Mouse (Mus musculus) left cerebral cortex, adult 11 months (tissue): ENCODE measurements at regions not wholly inside any gene's neighbourhood (a gene's known extent, or its start where the extent isn't known, plus 50 kb on each side); places are given as distances from the start of the nearest gene placed in this dataset.

Experiments
- DNase-seq: peaks from one replicate; pipeline ENCODE4 v3.0.0; 2022; ENCODE audit warnings: low spot score

DNA sequence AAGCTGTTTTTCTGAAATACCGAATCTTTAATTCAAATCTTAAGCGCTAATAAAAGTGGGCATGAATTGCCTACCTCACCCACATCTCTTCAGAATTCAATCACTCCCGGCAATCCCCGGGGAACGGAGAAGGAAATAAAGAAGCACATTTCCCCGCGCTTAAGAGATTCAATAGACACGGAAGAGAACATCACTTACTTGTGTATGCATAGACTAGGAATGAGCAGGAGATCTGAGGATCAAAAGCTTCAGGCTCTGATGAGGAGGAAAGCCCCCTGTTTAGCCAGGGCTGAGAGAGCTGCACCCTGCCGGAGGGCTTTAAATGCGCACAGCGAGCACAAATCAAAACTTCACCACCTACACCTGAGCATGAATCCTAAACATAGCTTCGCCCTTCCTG is 72.0 kb upstream of the Arglu1 start:
- DNase-seq = no peak

GRCm38 (mm10) chr8:8758283-8758682 is 68.0 kb upstream of the Arglu1 start:
- DNase-seq = no peak

DNA sequence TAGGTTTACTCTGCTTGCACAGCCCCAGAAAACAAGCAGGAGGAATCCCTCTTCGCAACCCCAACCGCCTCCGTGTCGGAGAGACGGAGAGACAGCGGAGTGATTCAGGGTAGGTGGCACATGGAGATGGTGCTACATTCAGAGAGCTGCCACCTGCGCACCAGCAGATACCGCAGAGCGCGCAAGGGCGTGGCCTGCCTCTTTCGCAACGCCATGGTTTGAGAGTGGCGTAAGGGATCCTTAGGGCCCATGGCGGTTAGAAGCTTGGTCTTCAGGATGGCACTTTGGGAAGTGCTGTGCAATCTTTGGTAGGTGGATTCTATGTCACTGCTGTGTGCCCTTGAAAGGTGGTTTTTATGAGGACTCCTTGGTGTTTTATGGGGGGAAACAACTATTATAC is 60.9 kb upstream of the Arglu1 start:
- DNase-seq = no peak

- no peak for DNase-seq
These were observed 56.4 kb upstream of the Arglu1 start for GRCm38 (mm10) chr8:8746691-8747090.

GRCm38 (mm10) chr8:8745615-8746285 is 55.4 kb upstream of the Arglu1 start:
- DNase-seq = no peak
